Mouse (Mus musculus) myocyte (in vitro differentiated cells): Measurements from ENCODE around the gene Rbfox1. TPM values are rescaled to one million over a fixed set of nuclear protein-coding genes. Genes with fewer than 3 reads are reported as not detected.

Experiments
- H3K27me3 ChIP-seq: one replicate; pipeline ENCODE4 v1.6.1; 2011; ENCODE audit not compliant: control insufficient read depth, insufficient read depth, insufficient read length
- H3K36me3 ChIP-seq: one replicate; pipeline ENCODE4 v1.6.1; 2011; ENCODE audit not compliant: control insufficient read depth, insufficient read depth
- H3K4me2 ChIP-seq: one replicate; pipeline ENCODE4 v1.6.1; 2011; ENCODE audit warnings: low read depth, control low read depth
- H3K4me3 ChIP-seq: one replicate; pipeline ENCODE4 v1.5.1; 2011; ENCODE audit warnings: mild to moderate bottlenecking, control low read depth, moderate library complexity
- H3K79me2 ChIP-seq: one replicate; pipeline ENCODE4 v1.6.1; 2011; ENCODE audit not compliant: control insufficient read depth, insufficient read depth
- H3ac ChIP-seq: one replicate; pipeline ENCODE4 v1.6.1; 2011; ENCODE audit not compliant: control insufficient read depth, insufficient read length
- CEBPB ChIP-seq: IDR thresholded peaks from 2 replicates; pipeline ENCODE4 v1.6.1; 2011; ENCODE audit warnings: mild to moderate bottlenecking, moderate library complexity; ENCODE audit not compliant: poor library complexity, insufficient read depth, severe bottlenecking
- E2F4 ChIP-seq: IDR thresholded peaks from one replicate; pipeline ENCODE4 v1.6.1; 2011; ENCODE audit warnings: mild to moderate bottlenecking, control low read depth, moderate library complexity; ENCODE audit not compliant: insufficient read depth
- MAX ChIP-seq: IDR thresholded peaks from one replicate; pipeline ENCODE4 v1.6.1; 2011; ENCODE audit warnings: low read depth, mild to moderate bottlenecking, control low read depth
- MYOD1 ChIP-seq, 3 experiments: IDR thresholded peaks; one replicate each; pipeline ENCODE4 v1.6.1; 2011; ENCODE audit warnings: control low read depth in 2 of 3, low read depth in 2 of 3, mild to moderate bottlenecking in 2 of 3, moderate library complexity in 1 of 3; ENCODE audit not compliant: insufficient read length in 2 of 3, control insufficient read depth in 1 of 3
- MYOG ChIP-seq, 3 experiments: IDR thresholded peaks; one replicate each; pipeline ENCODE4 v1.6.1; 2011; ENCODE audit warnings: control low read depth in 2 of 3, low read depth in 2 of 3, mild to moderate bottlenecking in 2 of 3; ENCODE audit not compliant: insufficient read length in 2 of 3, control insufficient read depth in 1 of 3, insufficient read depth in 1 of 3
- POLR2A ChIP-seq: IDR thresholded peaks from one replicate; pipeline ENCODE4 v1.6.1; 2011; ENCODE audit warnings: low read depth, mild to moderate bottlenecking, control low read depth, moderate library complexity; ENCODE audit not compliant: insufficient read length
- POLR2AphosphoS2 ChIP-seq: IDR thresholded peaks from one replicate; pipeline ENCODE4 v1.6.1; 2011; ENCODE audit warnings: low read depth, control low read depth; ENCODE audit not compliant: insufficient read length
- REST ChIP-seq: IDR thresholded peaks from one replicate; pipeline ENCODE4 v1.6.1; 2011; ENCODE audit warnings: mild to moderate bottlenecking, control low read depth, moderate library complexity; ENCODE audit not compliant: insufficient read depth, insufficient read length
- SRF ChIP-seq: IDR thresholded peaks from one replicate; pipeline ENCODE4 v1.6.1; 2011; ENCODE audit warnings: low read depth; ENCODE audit not compliant: control insufficient read depth, insufficient read length
- TCF12 ChIP-seq: IDR thresholded peaks from one replicate; pipeline ENCODE4 v1.6.1; 2011; ENCODE audit warnings: mild to moderate bottlenecking, control low read depth; ENCODE audit not compliant: poor library complexity, insufficient read depth, severe bottlenecking
- TCF3 ChIP-seq: IDR thresholded peaks from one replicate; pipeline ENCODE4 v1.6.1; 2011; ENCODE audit warnings: low read depth, control low read depth; ENCODE audit not compliant: insufficient read length
- USF1 ChIP-seq: IDR thresholded peaks from one replicate; pipeline ENCODE4 v1.6.1; 2011; ENCODE audit warnings: low read depth, mild to moderate bottlenecking, control low read depth, moderate library complexity
- polyA plus RNA-seq: library from polyadenylated mRNA; unstranded; fragments of >200 nt; fragmentation: generic; extraction: Trizol; gene quantifications from one replicate; pipeline ENCODE4 v1.2.1, GENCODE M21; 2012; ENCODE audit warnings: missing spikeins

Rbfox1 gene
- polyA plus RNA-seq, 1 experiment, result 8.3 TPM

DNA sequence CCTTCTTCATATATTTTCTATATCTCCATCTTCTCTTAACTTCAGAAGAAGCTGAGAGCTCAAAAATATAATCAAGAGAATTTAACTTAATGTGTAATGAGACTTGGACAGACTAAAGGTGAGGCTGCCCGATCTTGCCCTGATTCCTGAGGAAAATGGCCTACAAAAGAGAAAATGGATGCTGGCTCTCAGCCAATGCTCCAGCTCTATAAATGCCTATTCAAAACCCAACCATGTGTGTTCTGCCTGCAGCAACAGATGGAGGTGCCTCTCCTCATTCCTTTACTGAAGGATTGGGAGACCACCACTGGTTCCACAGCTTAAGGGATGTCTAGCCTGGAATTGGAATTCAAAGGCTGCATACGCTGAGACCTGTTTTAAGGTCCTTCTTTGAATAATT, 861.0 kb downstream of the Rbfox1 start:
- Histone ChIP-seq H3K4me2 (no peak overlapping the region), H3K36me3 (no peaks in the 10 kb centered on the region), H3K4me3 (no peak overlapping the region), H3ac (no peak overlapping the region), H3K27me3 (no peaks in the 10 kb centered on the region), H3K79me2 (no peaks in the 10 kb centered on the region)
- TF ChIP-seq USF1 (no peak), E2F4 (no peak), REST (no peak), MAX (no peak), SRF (no peak), CEBPB (no peak), MYOG (IDR thresholded peaks at IDR 0.05; ENCODE audit: control insufficient read depth in 1 of 3, insufficient read depth in 1 of 3, insufficient read length in 2 of 3, low read depth in 2 of 3) (no peak), POLR2A (no peak), POLR2AphosphoS2 (no peak), TCF3 (no peak), TCF12 (no peak), MYOD1 (IDR thresholded peaks at IDR 0.05; ENCODE audit: control insufficient read depth in 1 of 3, insufficient read length in 2 of 3, low read depth in 2 of 3) (no peak)

DNA sequence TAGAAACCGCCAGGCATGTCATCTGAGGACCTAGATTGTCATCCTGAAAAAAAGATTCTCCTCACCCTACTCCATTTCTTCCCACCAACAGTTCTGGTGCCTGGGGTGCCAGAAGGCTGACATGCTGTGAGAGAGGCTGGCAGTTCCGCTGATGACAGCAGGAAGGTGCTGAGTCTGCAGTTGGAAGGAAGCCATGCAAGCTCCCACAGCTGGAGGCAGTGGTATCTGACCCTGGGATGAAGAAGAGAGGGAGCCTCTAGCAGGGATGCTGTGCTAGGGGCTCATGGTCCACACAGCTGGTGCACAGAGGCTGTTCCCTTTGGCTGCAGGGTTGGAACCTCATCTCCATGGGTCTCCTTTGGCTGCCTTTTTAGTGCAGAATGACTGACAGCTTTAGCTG, 865.3 kb downstream of the Rbfox1 start:
- Histone ChIP-seq H3K4me2 (no peak overlapping the region), H3ac (no peak overlapping the region), H3K36me3 (no peaks in the 10 kb centered on the region), H3K79me2 (no peaks in the 10 kb centered on the region), H3K27me3 (no peaks in the 10 kb centered on the region), H3K4me3 (no peak overlapping the region)
- TF ChIP-seq USF1 (no peak), CEBPB (no peak), POLR2AphosphoS2 (no peak), MYOD1 (IDR thresholded peaks at IDR 0.05; ENCODE audit: control insufficient read depth in 1 of 3, insufficient read length in 2 of 3, low read depth in 2 of 3) (no peak), MAX (no peak), POLR2A (no peak), TCF3 (no peak), E2F4 (no peak), REST (no peak), SRF (no peak), MYOG (IDR thresholded peaks at IDR 0.05; ENCODE audit: control insufficient read depth in 1 of 3, insufficient read depth in 1 of 3, insufficient read length in 2 of 3, low read depth in 2 of 3) (no peak), TCF12 (no peak)

DNA sequence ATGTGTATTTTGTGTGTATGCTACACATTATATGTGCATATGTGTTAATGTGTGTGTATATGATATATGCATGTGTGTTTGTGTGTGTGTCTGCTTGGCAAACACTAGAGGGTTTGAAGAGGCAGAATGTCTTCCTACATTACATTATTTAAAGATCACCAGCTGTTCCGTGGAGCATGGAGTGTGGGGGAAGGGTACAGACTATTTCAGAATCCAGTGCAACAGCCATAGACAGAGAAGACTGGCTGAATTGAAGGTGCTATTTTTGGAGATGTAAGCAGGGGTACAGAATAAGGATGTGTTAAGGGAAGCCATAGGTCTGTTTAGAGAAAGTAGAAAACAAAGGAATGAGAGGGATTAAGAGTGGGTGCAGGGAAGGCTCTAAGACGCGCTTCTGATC, 869.7 kb downstream of the Rbfox1 start:
- Histone ChIP-seq H3K27me3 (no peaks in the 10 kb centered on the region), H3K4me3 (no peak overlapping the region), H3K36me3 (no peaks in the 10 kb centered on the region), H3ac (no peak overlapping the region), H3K4me2 (no peak overlapping the region), H3K79me2 (no peaks in the 10 kb centered on the region)
- TF ChIP-seq TCF12 (no peak), REST (no peak), POLR2A (no peak), POLR2AphosphoS2 (no peak), SRF (no peak), MYOG (IDR thresholded peaks at IDR 0.05; ENCODE audit: control insufficient read depth in 1 of 3, insufficient read depth in 1 of 3, insufficient read length in 2 of 3, low read depth in 2 of 3) (no peak), TCF3 (no peak), E2F4 (no peak), MAX (no peak), CEBPB (no peak), MYOD1 (IDR thresholded peaks at IDR 0.05; ENCODE audit: control insufficient read depth in 1 of 3, insufficient read length in 2 of 3, low read depth in 2 of 3) (no peak), USF1 (no peak)

DNA sequence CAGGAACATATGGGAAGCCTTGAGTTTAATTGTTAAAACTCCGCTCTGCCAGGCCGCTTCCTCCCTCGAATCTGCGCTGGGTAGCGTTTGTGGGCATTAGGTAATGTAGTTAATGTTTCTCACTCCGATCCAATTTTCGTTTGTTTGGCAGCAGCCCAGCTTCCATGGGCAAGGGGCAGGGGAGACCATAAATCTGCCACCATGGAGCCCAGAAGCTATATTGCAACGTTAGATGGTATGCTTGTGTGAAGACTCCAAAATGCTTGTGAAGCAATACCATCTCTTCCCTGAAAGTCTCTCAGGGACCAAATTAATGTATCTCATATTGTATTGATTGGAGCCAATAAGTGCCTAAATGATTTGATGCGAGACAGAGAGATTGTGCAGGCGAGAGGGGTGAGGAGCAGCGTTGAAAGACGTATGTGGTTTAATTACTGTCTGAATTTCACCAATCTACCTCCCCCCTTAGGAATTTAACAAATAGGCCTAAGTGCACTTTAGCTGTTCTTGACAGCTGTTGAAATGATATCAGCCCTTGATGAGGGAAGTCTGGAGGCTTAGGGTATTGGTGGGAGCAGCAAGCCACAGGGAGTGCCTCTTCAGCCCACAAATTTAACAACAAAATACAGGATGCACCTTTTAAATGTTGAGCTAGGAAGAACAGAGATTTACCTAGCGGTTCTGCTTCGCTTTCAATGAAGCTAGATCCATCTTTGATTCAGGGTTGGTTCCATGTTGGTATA, 884.5 kb downstream of the Rbfox1 start:
- no peak for TF ChIP-seq TCF12
- no peak for TF ChIP-seq TCF3
- TF ChIP-seq USF1, result no peak
- TF ChIP-seq E2F4, result no peak
- TF ChIP-seq CEBPB, result no peak
- TF ChIP-seq MYOD1 (IDR thresholded peaks at IDR 0.05; ENCODE audit: control insufficient read depth in 1 of 3, insufficient read length in 2 of 3, low read depth in 2 of 3), result no peak
- TF ChIP-seq REST, result no peak
- no peak for TF ChIP-seq POLR2A
- no peaks in the 10 kb centered on the region for H3K79me2 ChIP-seq
- no peak overlapping the region for H3K4me2 ChIP-seq

More for the DNA sequence above, 884.5 kb downstream of the Rbfox1 start:
- H3K36me3 ChIP-seq, result no peaks in the 10 kb centered on the region
- H3K4me3 ChIP-seq, result no peak overlapping the region
- no peaks in the 10 kb centered on the region for H3K27me3 ChIP-seq
- H3ac ChIP-seq, result no peak overlapping the region
